Mouse (Mus musculus): ENCODE data around the gene Srcin1. TPM values are rescaled to one million over a fixed set of nuclear protein-coding genes. Genes with fewer than 3 reads are reported as not detected.

Gene Srcin1
- total and polyA plus RNA-seq, 3 experiments: 0.15 to 0.49 (median 0.25) TPM

DNA sequence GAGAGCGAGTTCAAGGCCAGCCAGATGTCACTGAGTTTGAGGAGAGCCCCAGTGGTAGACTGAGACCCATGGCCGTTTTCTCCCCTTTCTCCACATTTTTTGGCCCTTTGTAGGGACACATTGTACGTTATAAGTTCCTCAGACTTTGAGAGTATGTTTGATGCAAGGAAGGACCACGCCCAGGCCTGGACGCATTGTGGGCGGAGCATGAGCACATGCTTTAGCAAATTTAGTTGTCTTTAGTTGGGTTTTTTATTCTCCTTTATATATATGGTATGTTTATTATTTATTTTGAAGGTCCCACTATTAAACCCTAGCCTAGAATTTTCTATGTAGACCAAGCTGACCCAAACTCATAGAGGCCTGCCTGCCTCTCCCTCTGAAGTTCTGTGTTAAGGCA, 97.6 kb downstream of the Srcin1 start:
- TF ChIP-seq POLR2AphosphoS5 (IDR thresholded peaks at IDR 0.05; ENCODE audit: insufficient replicate concordance, low read depth, low read length) (no peak), GATA2 (IDR thresholded peaks at IDR 0.05; ENCODE audit: borderline replicate concordance, low read depth, low read length) (no peak), CTCF (IDR thresholded peaks at IDR 0.05; ENCODE audit: low read depth, low read length) (no peak), TAL1 (conservative IDR thresholded peaks at IDR 0.05; ENCODE audit: low read depth, low read length) (no peak), GATA1 (IDR thresholded peaks at IDR 0.05; ENCODE audit: borderline replicate concordance, low read length) (no peak)
- ATAC-seq (ENCODE audit: extremely low read depth, insufficient number of reproducible peaks, low FRiP score, poor library complexity, severe bottlenecking) (no peak), DNase-seq (ENCODE audit: low spot score) (no peak)
- Histone ChIP-seq H3K36me3 (replicated peaks) (peaks cover 87% of the 10 kb centered on the region), H3K4me1 (ENCODE audit: insufficient read depth, low read depth, low read length) (peaks cover 28% of the 10 kb centered on the region), H3K4me3 (ENCODE audit: low read depth, low read length) (no peak overlapping the region), H3K9me3 (replicated peaks) (no peaks in the 10 kb centered on the region), H3K27me3 (ENCODE audit: insufficient read depth, low read length) (no peaks in the 10 kb centered on the region)

- Histone ChIP-seq H3K4me3 (ENCODE audit: low read depth, low read length) (no peak overlapping the region), H3K4me1 (ENCODE audit: insufficient read depth, low read depth, low read length) (peaks cover 28% of the 10 kb centered on the region), H3K36me3 (replicated peaks) (peaks cover 81% of the 10 kb centered on the region), H3K9me3 (replicated peaks) (no peaks in the 10 kb centered on the region), H3K27me3 (ENCODE audit: insufficient read depth, low read length) (no peaks in the 10 kb centered on the region)
- ATAC-seq (ENCODE audit: extremely low read depth, insufficient number of reproducible peaks, low FRiP score, poor library complexity, severe bottlenecking) (no peak), DNase-seq (ENCODE audit: low spot score) (no peak)
- TF ChIP-seq TAL1 (conservative IDR thresholded peaks at IDR 0.05; ENCODE audit: low read depth, low read length) (no peak), POLR2AphosphoS5 (IDR thresholded peaks at IDR 0.05; ENCODE audit: insufficient replicate concordance, low read depth, low read length) (no peak), CTCF (IDR thresholded peaks at IDR 0.05; ENCODE audit: low read depth, low read length) (no peak), GATA2 (IDR thresholded peaks at IDR 0.05; ENCODE audit: borderline replicate concordance, low read depth, low read length) (no peak), GATA1 (IDR thresholded peaks at IDR 0.05; ENCODE audit: borderline replicate concordance, low read length) (no peak)
Measured at GRCm38 (mm10) chr11:97477431-97477830, 98.6 kb downstream of the Srcin1 start.

DNA sequence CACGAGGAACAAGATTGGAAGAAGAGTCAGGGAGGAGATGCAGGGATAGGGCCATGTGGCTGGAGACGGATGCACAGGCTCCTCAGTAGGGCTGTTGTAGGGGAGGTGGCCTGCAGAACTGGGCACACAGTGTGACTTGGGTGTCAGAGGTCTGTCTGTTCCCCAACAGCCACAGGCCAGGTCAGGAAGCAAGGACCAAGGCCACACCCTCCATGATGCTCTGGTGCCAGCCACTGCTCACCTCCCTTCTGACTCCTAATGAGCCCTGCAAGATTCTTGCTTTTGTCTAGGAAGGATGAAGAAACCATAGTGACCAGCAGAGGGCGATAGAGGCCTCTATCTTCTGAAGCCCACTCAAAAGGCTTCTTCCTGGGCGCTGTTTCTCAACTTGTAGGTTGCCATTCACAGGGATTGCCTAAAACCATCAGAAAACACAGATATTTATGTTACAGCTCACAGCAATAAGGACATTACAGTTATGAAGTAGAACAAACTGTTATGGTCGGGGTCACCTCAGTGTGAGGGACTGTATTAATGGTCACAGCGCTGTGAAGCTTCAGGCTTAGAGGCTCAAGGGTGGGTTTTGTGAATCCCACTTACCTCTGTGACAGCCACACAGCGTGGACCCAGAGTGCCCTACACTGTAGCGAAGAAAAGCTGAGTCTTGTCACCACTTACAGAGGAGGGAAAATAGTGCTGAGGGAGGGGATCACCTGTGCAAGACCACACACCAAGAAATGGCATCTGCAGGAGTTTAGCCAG, 99.5 kb downstream of the Srcin1 start:
- TF ChIP-seq CTCF (IDR thresholded peaks at IDR 0.05; ENCODE audit: low read depth, low read length): peak; percentile 34; the same call in 1 of the 2 replicates
- no peak for TF ChIP-seq GATA1 (IDR thresholded peaks at IDR 0.05; ENCODE audit: borderline replicate concordance, low read length)
- Histone ChIP-seq H3K4me1 (ENCODE audit: insufficient read depth, low read depth, low read length) (peaks cover 28% of the 10 kb centered on the region), H3K36me3 (replicated peaks) (peaks cover 78% of the 10 kb centered on the region), H3K4me3 (ENCODE audit: low read depth, low read length) (no peak overlapping the region), H3K27me3 (ENCODE audit: insufficient read depth, low read length) (no peaks in the 10 kb centered on the region), H3K9me3 (replicated peaks) (no peaks in the 10 kb centered on the region)
- peak; percentile 54 for DNase-seq (ENCODE audit: low spot score)
- no peak for ATAC-seq (ENCODE audit: extremely low read depth, insufficient number of reproducible peaks, low FRiP score, poor library complexity, severe bottlenecking)

DNA sequence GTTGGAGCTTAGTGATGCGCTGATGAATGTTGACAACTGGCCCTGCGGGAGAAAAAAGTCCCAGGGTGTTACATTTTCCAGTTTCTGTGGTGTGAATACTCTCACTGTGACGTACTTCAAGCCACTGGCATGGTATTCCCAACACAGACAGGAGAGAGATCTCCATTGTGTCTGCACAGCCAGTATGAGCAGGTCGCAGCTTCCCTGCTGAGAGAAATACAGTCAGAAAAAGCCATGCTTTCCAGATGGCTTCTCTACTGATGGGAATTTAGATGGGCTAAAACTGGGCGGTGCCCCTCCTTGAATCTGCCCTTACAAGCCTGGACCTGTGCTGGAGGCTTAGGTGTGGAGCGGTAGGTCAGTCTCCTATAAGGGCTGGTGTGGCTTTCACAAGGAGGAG, 104.7 kb downstream of the Srcin1 start:
- TF ChIP-seq CTCF (IDR thresholded peaks at IDR 0.05; ENCODE audit: low read depth, low read length) (no peak), GATA1 (IDR thresholded peaks at IDR 0.05; ENCODE audit: borderline replicate concordance, low read length) (no peak), TAL1 (conservative IDR thresholded peaks at IDR 0.05; ENCODE audit: low read depth, low read length) (no peak), GATA2 (IDR thresholded peaks at IDR 0.05; ENCODE audit: borderline replicate concordance, low read depth, low read length) (no peak), POLR2AphosphoS5 (IDR thresholded peaks at IDR 0.05; ENCODE audit: insufficient replicate concordance, low read depth, low read length) (no peak)
- H3K4me1 ChIP-seq (ENCODE audit: insufficient read depth, low read depth, low read length): peaks cover 10% of the 10 kb centered on the region
- H3K4me3 ChIP-seq (ENCODE audit: low read depth, low read length): no peak overlapping the region
- no peaks in the 10 kb centered on the region for H3K27me3 ChIP-seq (ENCODE audit: insufficient read depth, low read length)
- no peaks in the 10 kb centered on the region for H3K9me3 ChIP-seq (replicated peaks)
- no peak for ATAC-seq (ENCODE audit: extremely low read depth, insufficient number of reproducible peaks, low FRiP score, poor library complexity, severe bottlenecking)
- H3K36me3 ChIP-seq (replicated peaks): peaks cover 84% of the 10 kb centered on the region
- no peak for DNase-seq (ENCODE audit: low spot score)

DNA sequence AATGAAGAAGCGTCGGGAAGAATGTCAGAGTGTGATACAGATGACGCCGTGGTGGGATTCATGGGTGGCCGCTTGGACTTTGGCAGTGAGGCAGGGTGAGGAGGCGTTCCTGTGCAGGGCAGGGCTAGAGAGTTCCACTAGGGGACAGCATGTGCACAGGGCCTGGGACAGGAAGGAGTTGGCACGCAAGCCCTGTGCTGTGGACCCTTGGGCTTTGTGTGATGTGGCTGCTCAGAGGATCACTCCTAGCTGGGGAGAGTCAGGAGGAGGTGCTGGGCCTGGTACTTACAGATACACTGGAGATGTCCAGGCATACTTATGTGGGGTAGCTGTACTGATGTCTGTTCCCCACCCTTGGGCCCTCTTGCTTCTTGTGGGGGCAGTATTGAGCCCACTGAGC, 106.2 kb downstream of the Srcin1 start:
- no peak for ATAC-seq (ENCODE audit: extremely low read depth, insufficient number of reproducible peaks, low FRiP score, poor library complexity, severe bottlenecking)
- Histone ChIP-seq H3K4me3 (ENCODE audit: low read depth, low read length) (no peak overlapping the region), H3K9me3 (replicated peaks) (no peaks in the 10 kb centered on the region), H3K4me1 (ENCODE audit: insufficient read depth, low read depth, low read length) (peaks cover 8% of the 10 kb centered on the region), H3K27me3 (ENCODE audit: insufficient read depth, low read length) (no peaks in the 10 kb centered on the region), H3K36me3 (replicated peaks) (peaks cover 83% of the 10 kb centered on the region)
- TF ChIP-seq TAL1 (conservative IDR thresholded peaks at IDR 0.05; ENCODE audit: low read depth, low read length) (no peak), POLR2AphosphoS5 (IDR thresholded peaks at IDR 0.05; ENCODE audit: insufficient replicate concordance, low read depth, low read length) (no peak), GATA1 (IDR thresholded peaks at IDR 0.05; ENCODE audit: borderline replicate concordance, low read length) (no peak), GATA2 (IDR thresholded peaks at IDR 0.05; ENCODE audit: borderline replicate concordance, low read depth, low read length) (no peak), CTCF (IDR thresholded peaks at IDR 0.05; ENCODE audit: low read depth, low read length) (no peak)
- no peak for DNase-seq (ENCODE audit: low spot score)

GRCm38 (mm10) chr11:97468639-97469287, 107.2 kb downstream of the Srcin1 start:
- peaks cover 83% of the 10 kb centered on the region for H3K36me3 ChIP-seq (replicated peaks)
- DNase-seq (ENCODE audit: low spot score): peak; percentile 78
- ATAC-seq (ENCODE audit: extremely low read depth, insufficient number of reproducible peaks, low FRiP score, poor library complexity, severe bottlenecking): no peak
- H3K4me1 ChIP-seq (ENCODE audit: insufficient read depth, low read depth, low read length): peaks cover 8% of the 10 kb centered on the region
- TF ChIP-seq CTCF (IDR thresholded peaks at IDR 0.05; ENCODE audit: low read depth, low read length) (peak; percentile 91), POLR2AphosphoS5 (IDR thresholded peaks at IDR 0.05; ENCODE audit: insufficient replicate concordance, low read depth, low read length) (no peak)
- no peak overlapping the region for H3K4me3 ChIP-seq (ENCODE audit: low read depth, low read length)
- no peaks in the 10 kb centered on the region for H3K9me3 ChIP-seq (replicated peaks)
- H3K27me3 ChIP-seq (ENCODE audit: insufficient read depth, low read length): no peaks in the 10 kb centered on the region
